Mouse (Mus musculus) erythroblast, embryonic 14.5 days (primary cell): ENCODE results near the gene Dhx32. TPM values are rescaled to one million over a fixed set of nuclear protein-coding genes. Genes with fewer than 3 reads are reported as not detected.

ENCODE experiments used
- H3K27me3 ChIP-seq: 2 replicates; pipeline ENCODE4 v1.6.1; 2012; ENCODE audit warnings: inconsistent platforms; ENCODE audit not compliant: control insufficient read depth
- H3K36me3 ChIP-seq: 2 replicates; pipeline ENCODE4 v1.6.1; 2012; ENCODE audit warnings: mild to moderate bottlenecking, inconsistent platforms; ENCODE audit not compliant: control insufficient read depth
- H3K4me1 ChIP-seq: 2 replicates; pipeline ENCODE4 v1.6.1; 2012; ENCODE audit warnings: inconsistent platforms; ENCODE audit not compliant: control insufficient read depth
- H3K4me3 ChIP-seq: replicated peaks from 2 replicates; pipeline ENCODE3; 2012; ENCODE audit warnings: moderate library complexity, mild to moderate bottlenecking, inconsistent platforms
- H3K9me3 ChIP-seq: 2 replicates; pipeline ENCODE4 v1.6.1; 2012; ENCODE audit warnings: low read length, inconsistent platforms, mixed read lengths; ENCODE audit not compliant: control insufficient read depth
- GATA1 ChIP-seq: IDR thresholded peaks from 2 replicates; pipeline ENCODE4 v1.6.1; 2012; ENCODE audit warnings: low read length, inconsistent platforms, mixed read lengths
- TAL1 ChIP-seq: IDR thresholded peaks from 3 replicates; pipeline ENCODE4 v1.6.1; 2012; ENCODE audit warnings: low read length, inconsistent platforms, mixed read lengths
- polyA plus RNA-seq: library from polyadenylated mRNA; stranded (reverse); fragments of >175 nt; gene quantifications from 2 replicates; pipeline ENCODE4 v1.2.3, GENCODE M21; 2012

The Dhx32 gene
- polyA plus RNA-seq, 1 experiment = 1.1 TPM

DNA sequence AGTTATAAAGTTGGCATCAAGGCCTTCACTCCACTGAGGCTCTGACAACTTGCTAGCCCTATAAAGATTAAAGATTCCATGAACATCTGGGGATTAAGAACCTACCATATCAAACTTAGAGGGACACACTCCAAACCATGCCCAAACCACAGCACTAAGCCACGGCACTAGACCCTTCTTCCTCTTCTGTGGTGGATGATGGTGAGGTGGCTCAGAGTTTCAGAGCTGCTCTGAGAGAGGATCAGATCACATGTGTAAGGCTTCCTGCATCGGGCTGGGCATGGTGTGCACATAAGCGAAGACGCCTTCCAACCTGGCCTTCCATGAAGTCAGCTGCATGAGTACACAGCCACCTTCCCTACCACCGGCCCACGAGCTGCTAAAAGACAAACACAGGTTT lies 97.8 kb downstream of the Dhx32 start:
- peaks cover 5% of the 10 kb centered on the region for H3K4me1 ChIP-seq
- no peak overlapping the region for H3K4me3 ChIP-seq
- peaks cover 3% of the 10 kb centered on the region; the same call in 1 of the 2 replicates for H3K27me3 ChIP-seq
- peaks cover 23% of the 10 kb centered on the region for H3K9me3 ChIP-seq
- no peak for TF ChIP-seq TAL1
- no peak for TF ChIP-seq GATA1
- peaks cover 71% of the 10 kb centered on the region for H3K36me3 ChIP-seq

DNA sequence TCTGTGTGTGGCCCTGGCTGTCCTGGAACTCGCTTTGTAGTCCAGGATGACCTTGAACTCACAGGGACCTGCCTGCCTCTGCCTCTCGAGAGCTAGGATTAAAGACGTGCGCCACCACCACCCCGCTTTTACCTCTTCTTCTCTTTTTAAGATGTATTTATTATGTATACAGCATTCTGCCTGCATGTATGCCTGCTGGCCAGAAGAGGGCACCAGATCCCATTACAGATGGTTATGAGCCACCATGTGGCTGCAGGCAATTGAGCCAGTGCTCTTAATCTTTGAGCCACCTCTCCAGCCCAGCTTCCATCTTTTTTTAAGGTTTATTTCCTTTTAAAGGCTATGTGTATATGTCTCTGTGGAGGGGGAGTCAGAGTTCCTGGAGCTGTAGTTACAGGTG lies 98.4 kb downstream of the Dhx32 start:
- Histone ChIP-seq H3K27me3 (peaks cover 3% of the 10 kb centered on the region; the same call in 1 of the 2 replicates), H3K4me1 (peaks cover 5% of the 10 kb centered on the region), H3K4me3 (no peak overlapping the region), H3K9me3 (peaks cover 18% of the 10 kb centered on the region), H3K36me3 (peaks cover 65% of the 10 kb centered on the region)
- TF ChIP-seq TAL1 (no peak), GATA1 (no peak)

DNA sequence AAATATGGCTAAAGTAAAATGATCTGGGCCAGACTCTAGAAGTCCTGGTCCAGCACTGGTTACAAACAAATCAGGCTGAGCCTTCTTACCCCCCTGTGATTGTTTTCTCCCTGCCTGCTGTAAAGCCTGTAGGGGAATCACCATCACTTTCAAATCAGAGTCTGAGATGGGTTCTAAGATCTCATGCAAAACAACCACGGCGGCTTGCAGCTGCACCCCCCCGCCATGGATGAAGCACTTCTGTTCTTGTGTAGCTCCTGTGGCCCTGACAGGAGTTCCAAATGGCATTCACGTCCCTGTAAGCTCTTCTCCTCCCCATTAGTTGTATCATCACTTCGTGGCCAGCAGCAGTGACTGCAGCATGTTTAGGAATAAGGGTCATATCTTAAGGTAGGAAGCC lies 98.9 kb downstream of the Dhx32 start:
- Histone ChIP-seq H3K4me1 (peaks cover 5% of the 10 kb centered on the region), H3K36me3 (peaks cover 60% of the 10 kb centered on the region), H3K4me3 (no peak overlapping the region), H3K27me3 (peaks cover 3% of the 10 kb centered on the region; the same call in 1 of the 2 replicates), H3K9me3 (peaks cover 17% of the 10 kb centered on the region)
- TF ChIP-seq TAL1 (no peak), GATA1 (no peak)

DNA sequence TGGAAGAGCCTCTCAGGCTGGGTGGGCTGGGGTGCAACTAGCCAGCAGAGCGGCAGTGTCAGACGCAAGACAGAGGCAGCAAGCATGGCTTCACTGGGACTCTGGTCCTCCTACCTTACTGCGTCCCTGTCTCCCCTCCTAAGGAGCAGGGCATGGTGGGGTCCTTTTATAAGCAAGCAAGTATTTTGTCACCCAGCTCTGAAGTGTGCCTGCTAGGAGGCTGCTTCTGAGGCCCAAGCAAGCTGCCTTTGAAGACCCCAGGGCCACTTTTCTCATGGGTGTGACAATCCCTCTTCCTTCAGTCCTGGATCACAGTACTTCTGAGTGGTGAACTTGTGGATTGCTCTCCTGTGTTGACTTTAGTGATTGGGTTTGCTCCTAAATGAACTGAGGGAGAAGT lies 102.6 kb downstream of the Dhx32 start, which contains the start of gene Mmp21:
Gene Mmp21 (minus strand): TSS at position 101 of the 400 bp plus-strand sequence.
- no peak for TF ChIP-seq GATA1
- TF ChIP-seq TAL1 = no peak
- Histone ChIP-seq H3K36me3 (peaks cover 33% of the 10 kb centered on the region), H3K4me3 (no peak within 1 kb of the TSS), H3K4me1 (peaks cover 2% of the 10 kb centered on the region), H3K9me3 (peaks cover 7% of the 10 kb centered on the region), H3K27me3 (no peaks in the 10 kb centered on the region)

DNA sequence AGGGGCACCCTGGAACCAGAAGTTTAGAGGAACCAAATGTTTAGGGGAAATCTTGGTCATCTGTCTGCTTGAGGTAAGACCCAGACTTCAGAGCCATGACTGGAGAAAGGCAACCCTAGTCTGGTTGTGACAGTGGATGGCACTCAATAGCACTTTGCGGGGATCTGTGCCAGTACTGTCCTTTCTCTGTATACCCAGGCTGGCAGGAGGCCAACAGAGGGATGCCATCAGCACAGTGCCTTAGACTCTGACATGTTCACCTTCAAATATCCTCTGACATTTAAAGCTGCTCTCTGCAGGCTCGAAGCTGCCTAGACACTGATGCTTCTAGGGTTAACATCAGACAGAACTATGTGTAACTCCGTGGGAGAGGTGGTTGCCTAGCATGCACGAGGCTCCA lies 103.1 kb downstream of the Dhx32 start:
- Histone ChIP-seq H3K9me3 (peaks cover 2% of the 10 kb centered on the region), H3K4me3 (no peak overlapping the region), H3K27me3 (no peaks in the 10 kb centered on the region), H3K4me1 (no peaks in the 10 kb centered on the region; the same call in none of the 2 replicates), H3K36me3 (peaks cover 32% of the 10 kb centered on the region)
- no peak for TF ChIP-seq TAL1
- TF ChIP-seq GATA1 = no peak

DNA sequence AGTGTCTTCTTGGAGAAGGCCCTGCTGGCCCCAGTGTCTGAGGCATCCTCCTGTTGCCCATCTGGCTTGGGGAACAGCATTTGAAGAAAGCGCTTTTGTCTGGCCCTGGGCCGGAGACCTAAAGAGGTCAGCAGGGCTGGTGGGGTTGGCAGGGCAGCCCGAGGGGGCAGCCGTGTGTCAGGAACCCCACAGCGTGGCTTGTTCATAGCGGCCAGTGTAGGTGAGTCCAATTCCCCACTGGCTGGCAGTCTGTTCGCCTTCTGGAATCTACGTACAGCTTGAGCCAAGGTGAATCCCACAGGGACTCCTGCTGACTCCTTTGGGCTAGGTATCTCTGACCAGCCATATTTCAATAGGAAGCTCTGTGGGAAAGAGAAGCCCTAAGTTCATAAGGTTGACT lies 103.8 kb downstream of the Dhx32 start:
- TF ChIP-seq TAL1 = no peak
- no peak for TF ChIP-seq GATA1
- Histone ChIP-seq H3K36me3 (peaks cover 30% of the 10 kb centered on the region), H3K27me3 (no peaks in the 10 kb centered on the region), H3K4me3 (no peak overlapping the region), H3K9me3 (no peaks in the 10 kb centered on the region), H3K4me1 (no peaks in the 10 kb centered on the region; the same call in none of the 2 replicates)

DNA sequence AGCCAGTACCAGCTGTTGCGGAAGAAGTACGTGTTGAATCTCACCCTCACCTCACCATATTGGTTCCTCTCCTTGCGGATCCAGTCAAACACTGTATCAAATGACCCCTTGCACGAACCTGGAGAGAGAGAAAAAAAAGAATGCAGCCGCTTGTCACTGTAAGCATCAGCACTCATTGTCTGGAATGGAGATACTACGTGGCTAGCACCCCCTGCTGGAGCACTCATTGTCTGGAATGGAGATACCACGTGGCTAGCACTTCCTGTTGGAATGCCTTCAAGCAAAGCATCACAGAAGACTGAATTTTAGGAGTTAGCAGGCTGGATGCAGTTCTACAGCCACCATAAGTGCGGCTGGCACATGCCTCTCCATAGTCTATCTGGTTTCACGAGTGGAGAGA lies 106.5 kb downstream of the Dhx32 start:
- peaks cover 47% of the 10 kb centered on the region for H3K36me3 ChIP-seq
- no peak overlapping the region for H3K4me3 ChIP-seq
- H3K4me1 ChIP-seq = peaks cover 4% of the 10 kb centered on the region
- no peaks in the 10 kb centered on the region for H3K9me3 ChIP-seq
- TF ChIP-seq GATA1 (no peak), TAL1 (no peak)
- H3K27me3 ChIP-seq = no peaks in the 10 kb centered on the region

Other genes with a start within 250 kb of the Dhx32 start
- not detected in 2 replicates for gene Tex36, start 180.6 kb downstream of the Dhx32 start, polyA plus RNA-seq
- 0.08 and 0.62 TPM in 2 replicates for gene Edrf1, start 145.2 kb downstream of the Dhx32 start, polyA plus RNA-seq
- gene Mmp21, start 102.7 kb downstream of the Dhx32 start, polyA plus RNA-seq = 0.02 TPM in 1 of 2 replicates, not detected in the other
- 4.2 and 9.5 TPM in 2 replicates for gene Bccip, start 73.4 kb downstream of the Dhx32 start, polyA plus RNA-seq
- 6.4 and 8.3 TPM in 2 replicates for gene Uros, start 72.7 kb downstream of the Dhx32 start, polyA plus RNA-seq
- not detected in 2 replicates for gene Fank1, start 5.9 kb downstream of the Dhx32 start, polyA plus RNA-seq